Mouse (Mus musculus): ENCODE data around the gene Dact1.
A peak's percentile ranks its signal among the peaks of the same experiment; 100 is the strongest.

Dact1 gene

GRCm38 (mm10) chr12:71309581-71310067 lies at the start of gene Dact1:
Gene Dact1, plus strand, starts transcription at chr12:71309884.
- peak; percentile 21 to 42 for DNase-seq (ENCODE audit: low spot score in 2 of 2)

- no peak for DNase-seq (ENCODE audit: low spot score in 2 of 2)
Observed at GRCm38 (mm10) chr12:71264211-71264610, 45.5 kb upstream of the Dact1 start.

- no peak for DNase-seq (ENCODE audit: low spot score in 2 of 2)
Observed at GRCm38 (mm10) chr12:71269367-71269766, 40.3 kb upstream of the Dact1 start.

- DNase-seq (ENCODE audit: low spot score in 2 of 2) = no peak
Observed at GRCm38 (mm10) chr12:71271131-71271530, 38.6 kb upstream of the Dact1 start.

GRCm38 (mm10) chr12:71274519-71275237 lies 35.0 kb upstream of the Dact1 start:
- peak; percentile 39 to 59 for DNase-seq (ENCODE audit: low spot score in 2 of 2)

GRCm38 (mm10) chr12:71275906-71276595 lies 33.6 kb upstream of the Dact1 start:
- DNase-seq (ENCODE audit: low spot score in 2 of 2) = no peak

- DNase-seq (ENCODE audit: low spot score in 2 of 2) = no peak
Observed at GRCm38 (mm10) chr12:71279521-71280262, 30.0 kb upstream of the Dact1 start.

GRCm38 (mm10) chr12:71281201-71281768 lies 28.4 kb upstream of the Dact1 start:
- no peak for DNase-seq (ENCODE audit: low spot score in 2 of 2)

- no peak for DNase-seq (ENCODE audit: low spot score in 2 of 2)
Observed at GRCm38 (mm10) chr12:71285399-71285798, 24.3 kb upstream of the Dact1 start.

- DNase-seq (ENCODE audit: low spot score in 2 of 2) = no peak
Observed at GRCm38 (mm10) chr12:71290460-71290859, 19.2 kb upstream of the Dact1 start.

- peak in 1 of 2 experiments; percentile 17 for DNase-seq (ENCODE audit: low spot score in 2 of 2)
Observed at GRCm38 (mm10) chr12:71293960-71294942, 15.4 kb upstream of the Dact1 start.

GRCm38 (mm10) chr12:71296849-71297535 lies 12.7 kb upstream of the Dact1 start:
- DNase-seq (ENCODE audit: low spot score in 2 of 2) = no peak

- peak; percentile 7 to 35 for DNase-seq (ENCODE audit: low spot score in 2 of 2)
Observed at GRCm38 (mm10) chr12:71310068-71310931, 616 bp downstream of the Dact1 start.

- DNase-seq (ENCODE audit: low spot score in 2 of 2) = peak in 1 of 2 experiments; percentile 13
Observed at GRCm38 (mm10) chr12:71311237-71311887, 1.7 kb downstream of the Dact1 start.

- no peak for DNase-seq (ENCODE audit: low spot score in 2 of 2)
Observed at GRCm38 (mm10) chr12:71318239-71318638, 8.6 kb downstream of the Dact1 start.

GRCm38 (mm10) chr12:71319536-71319935 lies 9.9 kb downstream of the Dact1 start:
- no peak for DNase-seq (ENCODE audit: low spot score in 2 of 2)

GRCm38 (mm10) chr12:71332646-71333045 lies 23.0 kb downstream of the Dact1 start:
- no peak for DNase-seq (ENCODE audit: low spot score in 2 of 2)

GRCm38 (mm10) chr12:71333561-71333960 lies 23.9 kb downstream of the Dact1 start:
- DNase-seq (ENCODE audit: low spot score in 2 of 2) = no peak

Data from thymus, postnatal 10 days (tissue).